Mouse (Mus musculus) heart, embryonic 16.5 days (tissue): ENCODE results near the gene Rtl4. TPM values are rescaled to one million over a fixed set of nuclear protein-coding genes. Genes with fewer than 3 reads are reported as not detected.

Experiments
- ATAC-seq: fragments of 200-750 bp; cut with Nextera tagmentation; replicated peaks from 2 replicates; pipeline ENCODE4 v1.8.0; 2017; ENCODE audit warnings: moderate number of reproducible peaks; ENCODE audit not compliant: insufficient read depth, low FRiP score; ENCODE audit errors: extremely low read depth
- H3K27ac ChIP-seq: fragments of 300-500 bp; sonication (generic); 2 replicates; pipeline ENCODE4 v1.5.1; 2014; ENCODE audit warnings: mild to moderate bottlenecking, low read length, control low read depth, moderate library complexity
- H3K27me3 ChIP-seq: fragments of 300-500 bp; sonication (generic); 2 replicates; pipeline ENCODE4 v1.6.1; 2014; ENCODE audit warnings: low read length, mixed read lengths; ENCODE audit not compliant: control insufficient read depth, insufficient read depth
- H3K36me3 ChIP-seq: fragments of 300-500 bp; sonication (generic); 2 replicates; pipeline ENCODE4 v1.6.1; 2014; ENCODE audit not compliant: control insufficient read depth, insufficient read depth
- H3K4me1 ChIP-seq: fragments of 300-500 bp; sonication (generic); 2 replicates; pipeline ENCODE4 v1.6.1; 2014; ENCODE audit warnings: low read length, mixed read lengths; ENCODE audit not compliant: control insufficient read depth, insufficient read depth
- H3K4me2 ChIP-seq: fragments of 300-500 bp; sonication (generic); 2 replicates; pipeline ENCODE4 v1.6.1; 2014; ENCODE audit warnings: low read depth, mild to moderate bottlenecking, control low read depth, low read length
- H3K4me3 ChIP-seq: fragments of 300-500 bp; sonication (generic); 2 replicates; pipeline ENCODE4 v1.5.1; 2014; ENCODE audit warnings: mild to moderate bottlenecking, control low read depth, low read length
- H3K9ac ChIP-seq: fragments of 300-500 bp; sonication (generic); 2 replicates; pipeline ENCODE4 v1.6.1; 2014; ENCODE audit warnings: low read length, control low read depth
- H3K9me3 ChIP-seq: fragments of 300-500 bp; sonication (generic); replicated peaks from 2 replicates; pipeline ENCODE4 v1.6.1; 2016; ENCODE audit warnings: low read length; ENCODE audit not compliant: control insufficient read depth
- WGBS: fragments of 180-500 bp; shearing (Covaris S2); extraction: QIAGEN DNeasy Blood & Tissue Kit; methylation state at CpG from one replicate; pipeline ENCODE4 v1.1.7; 2014; 5-methylcytosine and 5-hydroxymethylcytosine counted together
- polyA plus RNA-seq: library from polyadenylated mRNA; unstranded; fragments of >200 nt; fragmentation: Nextera tagmentation; extraction: Ambion mirVana; gene quantifications from 2 replicates; pipeline ENCODE4 v1.2.1, GENCODE M21; 2015

The Rtl4 gene
- polyA plus RNA-seq = 0.27 and 0.45 TPM in 2 replicates

DNA sequence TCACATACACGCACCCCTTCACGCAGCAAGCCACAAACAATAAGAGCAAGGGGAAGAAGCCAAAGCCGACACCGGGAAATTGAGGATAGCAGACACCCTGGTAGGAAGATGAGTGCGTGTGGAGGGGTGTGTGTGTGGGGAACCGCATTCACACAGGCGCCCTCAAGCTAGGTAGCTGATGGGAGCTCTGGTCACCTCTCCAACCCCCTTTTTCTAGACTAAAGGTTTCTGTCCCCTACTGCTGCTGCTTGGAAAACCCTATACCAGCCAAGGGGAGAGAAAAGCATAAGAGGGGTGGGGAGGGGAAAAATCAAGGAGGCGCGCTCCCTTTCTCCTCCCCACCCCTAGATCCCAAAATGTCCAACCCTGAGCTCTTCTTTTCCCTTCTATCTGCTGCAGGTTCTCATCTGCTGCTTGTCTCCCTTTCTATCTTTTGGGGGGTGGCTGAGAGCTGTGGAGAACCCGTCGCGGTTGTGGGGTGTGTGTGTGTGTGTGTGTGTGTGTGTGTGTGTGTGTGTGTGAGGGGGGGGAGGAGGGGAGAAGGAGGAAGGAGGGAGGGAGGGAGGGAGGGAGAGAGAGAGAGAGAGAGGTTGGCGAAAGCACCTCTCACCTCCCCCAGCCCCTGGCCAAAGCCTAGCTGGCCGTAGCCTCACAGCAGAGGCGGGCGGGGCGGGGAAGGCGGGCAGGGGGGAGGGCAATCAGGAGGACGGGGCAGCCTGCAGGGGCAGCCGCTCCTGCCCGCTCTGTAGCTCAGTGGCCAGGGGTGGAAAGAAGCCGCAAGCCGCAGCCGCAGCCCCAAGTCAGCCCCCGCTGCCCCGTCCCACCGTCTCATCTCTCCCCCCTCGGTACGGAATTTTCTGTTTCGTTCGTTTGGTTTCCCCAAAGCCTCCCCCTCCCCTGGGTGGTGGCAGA, at the start of gene Rtl4:
Gene Rtl4, plus strand, starts transcription at position 701 of the 912 bp plus-strand sequence.
- H3K9me3 ChIP-seq = no peaks in the 10 kb centered on the region
- no peaks in the 10 kb centered on the region for H3K4me1 ChIP-seq
- H3K4me2 ChIP-seq = peak within 1 kb of the TSS; percentile 80
- no peaks in the 10 kb centered on the region for H3K36me3 ChIP-seq
- H3K4me3 ChIP-seq = peak within 1 kb of the TSS; percentile 58
- WGBS = 18% methylated on average over 20 of the region's 31 CpGs
- H3K27ac ChIP-seq = no peak within 1 kb of the TSS
- H3K9ac ChIP-seq = peak within 1 kb of the TSS; percentile 55
- peaks cover 2% of the 10 kb centered on the region; the same call in 1 of the 2 replicates for H3K27me3 ChIP-seq
- ATAC-seq = no peak; the same call in 1 of the 2 replicates

DNA sequence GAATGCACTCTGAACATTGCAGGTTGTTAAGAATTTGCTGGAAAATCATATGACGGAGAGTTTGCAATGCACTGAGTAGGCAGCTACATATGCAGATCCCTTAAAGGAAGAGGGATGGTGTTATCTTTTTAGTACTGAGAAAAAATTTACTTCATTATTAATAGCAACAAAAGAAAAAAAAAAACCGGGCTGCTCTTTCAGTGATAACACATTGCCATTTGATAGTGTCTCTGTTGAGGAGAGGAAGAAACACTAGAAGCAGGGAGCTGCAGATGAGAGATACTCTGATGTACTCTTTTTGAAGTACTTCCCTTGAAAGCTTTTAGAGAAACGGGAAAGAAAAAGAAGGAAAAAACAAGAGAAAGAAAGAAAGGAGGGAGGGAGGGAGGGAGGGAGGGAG, 44.0 kb upstream of the Rtl4 start:
- H3K4me2 ChIP-seq = no peak overlapping the region
- H3K9ac ChIP-seq = no peak overlapping the region
- no peaks in the 10 kb centered on the region for H3K27me3 ChIP-seq
- no peak for ATAC-seq
- no peak overlapping the region for H3K4me3 ChIP-seq
- H3K9me3 ChIP-seq = no peaks in the 10 kb centered on the region
- 47% methylated on average over 2 of the region's 3 CpGs for WGBS
- no peak overlapping the region for H3K27ac ChIP-seq
- no peaks in the 10 kb centered on the region for H3K4me1 ChIP-seq
- no peaks in the 10 kb centered on the region for H3K36me3 ChIP-seq

DNA sequence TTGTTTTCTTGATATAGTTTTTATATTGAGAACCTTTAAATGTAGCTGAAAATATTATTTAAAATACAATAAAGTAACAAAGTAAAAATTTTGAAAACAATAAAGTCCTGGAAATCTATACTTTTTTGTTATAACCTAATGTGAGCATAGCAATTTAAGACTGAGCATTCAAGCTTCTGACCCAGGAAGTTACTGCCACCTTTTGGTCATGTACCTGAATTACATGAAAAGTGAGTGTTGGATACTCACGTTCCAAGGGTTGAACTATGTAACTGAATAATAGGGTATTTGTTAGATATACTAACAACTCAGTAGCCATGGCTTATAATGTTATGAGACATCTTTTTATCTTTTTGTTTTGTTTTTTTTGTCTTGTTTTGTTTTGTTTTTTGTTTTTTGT, 43.3 kb upstream of the Rtl4 start:
- no peaks in the 10 kb centered on the region for H3K9me3 ChIP-seq
- no peak overlapping the region for H3K4me2 ChIP-seq
- ATAC-seq = no peak
- no peak overlapping the region for H3K27ac ChIP-seq
- H3K27me3 ChIP-seq = no peaks in the 10 kb centered on the region
- no peaks in the 10 kb centered on the region for H3K4me1 ChIP-seq
- 22% methylated on average over 1 of the region's 1 CpGs for WGBS
- no peak overlapping the region for H3K9ac ChIP-seq
- no peaks in the 10 kb centered on the region for H3K36me3 ChIP-seq
- H3K4me3 ChIP-seq = no peak overlapping the region

DNA sequence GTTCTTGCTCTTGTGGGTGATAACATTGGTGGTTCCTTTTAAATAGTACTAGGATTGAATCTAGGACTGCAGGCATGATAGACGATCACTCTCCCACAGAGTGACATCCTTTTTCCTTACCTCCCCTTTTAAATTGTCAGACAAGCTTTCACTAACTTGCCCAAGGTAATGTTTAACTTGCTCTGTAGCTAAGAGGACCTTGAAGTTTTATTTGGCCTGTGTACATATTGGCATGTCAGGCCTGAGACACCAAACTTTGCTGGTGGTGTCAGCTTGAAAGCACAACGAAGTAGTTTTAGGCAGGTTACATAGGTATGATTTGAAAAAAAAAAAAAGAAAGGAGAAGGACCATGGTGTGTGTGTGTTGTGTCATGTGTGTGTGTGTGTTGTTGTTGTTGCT, 36.5 kb upstream of the Rtl4 start:
- ATAC-seq = no peak
- Histone ChIP-seq H3K4me3 (no peak overlapping the region), H3K27ac (no peak overlapping the region), H3K9ac (no peak overlapping the region), H3K36me3 (no peaks in the 10 kb centered on the region), H3K4me1 (no peaks in the 10 kb centered on the region), H3K4me2 (no peak overlapping the region), H3K27me3 (no peaks in the 10 kb centered on the region), H3K9me3 (no peaks in the 10 kb centered on the region)
- whole genome bisulfite sequencing = 66% methylated on average over 2 of the region's 2 CpGs

DNA sequence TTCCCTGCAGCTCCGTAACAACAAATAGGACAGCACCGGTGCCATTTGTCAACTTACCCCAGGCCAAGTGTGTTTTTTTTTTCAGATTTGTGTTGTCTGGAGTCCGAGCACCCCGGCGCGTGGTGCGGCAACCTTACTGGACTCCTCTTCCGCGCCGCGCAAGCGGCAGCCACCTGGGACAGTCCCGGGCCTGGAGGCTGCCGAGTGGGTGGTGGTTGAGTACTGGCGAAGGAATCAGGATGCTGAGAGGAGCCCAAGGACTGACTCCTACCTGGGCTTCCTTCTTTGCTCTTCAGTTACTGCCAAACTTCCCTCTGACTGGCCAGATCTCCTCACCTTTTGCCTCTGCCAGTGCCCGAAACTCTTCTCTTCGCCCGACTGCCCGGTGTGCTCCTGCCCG, 965 bp upstream of the Rtl4 start:
- WGBS = 20% methylated on average over 19 of the region's 20 CpGs
- no peak for ATAC-seq

DNA sequence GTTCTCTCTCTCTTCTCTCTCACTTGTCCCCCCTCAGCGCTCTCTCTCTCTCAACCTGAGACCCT, 733 bp upstream of the Rtl4 start, which contains the start of gene Trpc5:
Gene Trpc5, minus strand, starts transcription at position 39 of the 65 bp plus-strand sequence.
- Histone ChIP-seq H3K27ac (no peak within 1 kb of the TSS), H3K4me2 (peak within 1 kb of the TSS; percentile 80), H3K4me3 (peak within 1 kb of the TSS; percentile 58), H3K36me3 (no peaks in the 10 kb centered on the region), H3K9ac (peak within 1 kb of the TSS; percentile 55), H3K27me3 (peaks cover 2% of the 10 kb centered on the region; the same call in 1 of the 2 replicates), H3K9me3 (no peaks in the 10 kb centered on the region), H3K4me1 (no peaks in the 10 kb centered on the region)
- 17% methylated on average over 1 of the region's 1 CpGs for WGBS
- ATAC-seq = no peak

More for the DNA sequence above, 965 bp upstream of the Rtl4 start:
- Histone ChIP-seq H3K9ac (no peak overlapping the region), H3K4me2 (peak overlapping the region; percentile 80), H3K27me3 (peaks cover 2% of the 10 kb centered on the region; the same call in 1 of the 2 replicates), H3K4me1 (no peaks in the 10 kb centered on the region), H3K9me3 (no peaks in the 10 kb centered on the region), H3K4me3 (peak overlapping the region; percentile 58), H3K36me3 (no peaks in the 10 kb centered on the region), H3K27ac (no peak overlapping the region)

DNA sequence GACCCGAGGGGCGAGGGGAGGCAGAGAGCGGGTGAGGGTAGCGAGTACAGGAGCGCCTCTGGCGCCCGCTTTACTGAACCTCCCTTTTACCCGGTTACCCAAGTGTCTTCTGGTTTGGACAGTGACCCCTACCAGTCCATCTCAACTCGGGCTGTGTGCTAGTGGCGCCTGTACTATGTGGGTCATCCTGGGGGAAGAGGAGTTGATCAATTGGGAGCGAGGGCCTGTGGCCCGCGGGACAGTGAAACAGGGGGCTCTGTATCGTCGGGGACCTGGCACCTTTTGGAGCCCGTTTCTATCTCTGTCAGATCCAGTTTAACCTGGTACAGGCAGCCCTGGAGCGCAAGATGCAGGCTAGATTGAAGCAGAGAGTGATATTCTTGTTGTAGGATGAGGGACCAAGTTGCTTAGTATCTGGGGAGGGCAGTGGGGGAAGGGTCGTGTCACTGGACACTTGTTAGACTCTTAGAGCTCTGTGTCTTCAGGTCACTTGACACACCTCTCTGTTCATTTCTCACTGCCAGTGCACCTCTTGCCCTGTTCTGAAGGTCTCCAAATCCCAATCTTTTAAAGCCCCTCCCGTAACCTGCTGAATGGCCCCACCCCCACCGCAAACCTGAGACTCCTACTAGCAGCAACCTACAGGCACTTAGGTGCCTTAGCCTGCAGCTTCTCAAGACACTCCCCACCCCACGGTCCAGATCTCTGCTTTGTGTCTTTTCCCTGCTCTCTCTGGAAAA, 582 bp downstream of the Rtl4 start:
- no peak for ATAC-seq
- Histone ChIP-seq H3K9ac (peak overlapping the region; percentile 55), H3K4me1 (no peaks in the 10 kb centered on the region), H3K27me3 (peaks cover 2% of the 10 kb centered on the region; the same call in 1 of the 2 replicates), H3K36me3 (no peaks in the 10 kb centered on the region), H3K27ac (no peak overlapping the region), H3K4me2 (peak overlapping the region; percentile 80), H3K9me3 (no peaks in the 10 kb centered on the region), H3K4me3 (peak overlapping the region; percentile 58)
- WGBS = 15% methylated on average over 21 of the region's 21 CpGs

DNA sequence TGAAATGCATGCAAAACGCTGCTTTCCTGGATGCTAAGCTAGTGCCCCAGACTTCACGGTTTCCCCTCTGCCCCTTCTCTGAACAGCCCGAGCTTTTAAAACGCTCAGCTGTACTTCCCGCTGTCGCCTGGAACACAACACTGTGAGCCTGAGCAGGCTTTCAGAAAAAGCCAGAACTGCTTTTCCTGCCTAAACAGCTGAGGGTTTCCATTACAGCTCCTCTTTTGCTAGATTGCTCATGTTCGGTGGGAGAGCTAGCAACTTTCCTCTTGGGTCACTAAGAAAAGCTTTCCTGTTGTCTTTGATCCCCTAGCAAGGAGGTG, 1.1 kb downstream of the Rtl4 start:
- H3K9ac ChIP-seq = no peak overlapping the region
- 20% methylated on average over 7 of the region's 7 CpGs for WGBS
- no peaks in the 10 kb centered on the region for H3K9me3 ChIP-seq
- no peaks in the 10 kb centered on the region for H3K4me1 ChIP-seq
- H3K27ac ChIP-seq = no peak overlapping the region
- H3K36me3 ChIP-seq = no peaks in the 10 kb centered on the region
- H3K4me2 ChIP-seq = peak overlapping the region; percentile 80
- H3K4me3 ChIP-seq = peak overlapping the region; percentile 58
- H3K27me3 ChIP-seq = peaks cover 2% of the 10 kb centered on the region; the same call in 1 of the 2 replicates
- ATAC-seq = no peak

DNA sequence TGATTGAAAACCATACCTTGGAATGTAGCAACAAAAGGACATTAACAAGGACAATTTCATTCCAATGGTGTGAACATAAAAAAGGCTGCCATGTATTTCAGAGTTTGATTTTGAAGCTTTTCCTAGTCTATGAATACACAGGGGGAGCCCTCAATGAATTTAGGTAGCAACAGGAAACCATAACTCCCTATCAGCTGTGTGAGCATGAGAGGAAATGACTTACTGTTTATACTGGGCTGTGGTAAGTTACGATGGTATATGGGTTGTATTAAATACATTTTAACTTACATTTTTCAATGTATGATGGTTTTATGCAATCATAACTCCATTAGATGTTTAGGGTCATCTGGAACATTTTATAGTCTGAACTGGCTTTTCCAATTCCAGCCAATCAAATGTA, 27.6 kb downstream of the Rtl4 start:
- Histone ChIP-seq H3K4me2 (no peak overlapping the region), H3K36me3 (no peaks in the 10 kb centered on the region), H3K9me3 (no peaks in the 10 kb centered on the region; the same call in 1 of the 2 replicates), H3K27me3 (no peaks in the 10 kb centered on the region), H3K9ac (no peak overlapping the region), H3K27ac (no peak overlapping the region), H3K4me3 (no peak overlapping the region), H3K4me1 (no peaks in the 10 kb centered on the region)
- 68% methylated on average over 1 of the region's 1 CpGs for WGBS
- no peak for ATAC-seq
